Mouse (Mus musculus) layer of hippocampus, adult 18-20 months (tissue): ENCODE measurements at regions not wholly inside any gene's neighbourhood (a gene's known extent, or its start where the extent isn't known, plus 50 kb on each side); places are given as distances from the start of the nearest gene placed in this dataset.

Experiments
- DNase-seq, 2 experiments: peaks; one replicate each; pipeline ENCODE4 v3.0.0; 2022; ENCODE audit warnings: low spot score in 2 of 2

- DNase-seq: no peak
Observed at GRCm38 (mm10) chr13:97618190-97618586, 142.2 kb downstream of the Gm10260 start.

- no peak for DNase-seq
Observed at GRCm38 (mm10) chr13:97617511-97618189, 142.8 kb downstream of the Gm10260 start.

- no peak for DNase-seq
Observed at GRCm38 (mm10) chr13:97616919-97617318, 143.5 kb downstream of the Gm10260 start.

GRCm38 (mm10) chr13:97607221-97607723, 153.2 kb downstream of the Gm10260 start:
- DNase-seq: peak; percentile 34 to 73

- DNase-seq: no peak
Observed at GRCm38 (mm10) chr13:97604451-97604850, 156.0 kb downstream of the Gm10260 start.

GRCm38 (mm10) chr13:97601135-97601730, 159.2 kb downstream of the Gm10260 start:
- no peak for DNase-seq

GRCm38 (mm10) chr13:97600136-97600535, 160.3 kb downstream of the Gm10260 start:
- no peak for DNase-seq

- DNase-seq: no peak
Observed at GRCm38 (mm10) chr13:97598507-97599431, 161.7 kb downstream of the Gm10260 start.

- DNase-seq: no peak
Observed at GRCm38 (mm10) chr13:97594851-97595250, 165.6 kb downstream of the Gm10260 start.

GRCm38 (mm10) chr13:97589626-97590025, 170.8 kb downstream of the Gm10260 start:
- DNase-seq: no peak

GRCm38 (mm10) chr13:97588085-97588484, 172.3 kb downstream of the Gm10260 start:
- no peak for DNase-seq

- no peak for DNase-seq
Observed at GRCm38 (mm10) chr13:97587088-97587487, 173.3 kb downstream of the Gm10260 start.

GRCm38 (mm10) chr13:97584045-97584444, 176.4 kb downstream of the Gm10260 start:
- DNase-seq: no peak

GRCm38 (mm10) chr13:97581380-97581779, 179.1 kb downstream of the Gm10260 start:
- no peak for DNase-seq

GRCm38 (mm10) chr13:97580241-97580874, 180.1 kb downstream of the Gm10260 start:
- DNase-seq: no peak

- no peak for DNase-seq
Observed at GRCm38 (mm10) chr13:97578595-97578994, 181.8 kb downstream of the Gm10260 start.

GRCm38 (mm10) chr13:97577081-97577785, 183.2 kb downstream of the Gm10260 start:
- DNase-seq: no peak

- no peak for DNase-seq
Observed at GRCm38 (mm10) chr13:97573601-97574000, 186.8 kb downstream of the Gm10260 start.

- DNase-seq: no peak
Observed at GRCm38 (mm10) chr13:97572352-97572751, 188.1 kb downstream of the Gm10260 start.

- no peak for DNase-seq
Observed at GRCm38 (mm10) chr13:97570009-97570408, 190.4 kb downstream of the Gm10260 start.

- no peak for DNase-seq
Observed at GRCm38 (mm10) chr13:97567632-97568031, 192.8 kb downstream of the Gm10260 start.
